Mouse (Mus musculus) embryonic facial prominence, embryonic 14.5 days (tissue): Measurements from ENCODE around the gene Klk5. TPM values are rescaled to one million over a fixed set of nuclear protein-coding genes. Genes with fewer than 3 reads are reported as not detected.

Experiments
- ATAC-seq: fragments of 200-750 bp; cut with Nextera tagmentation; 2 replicates; pipeline ENCODE4 v1.8.0; 2017; ENCODE audit warnings: low read depth, moderate number of reproducible peaks, moderate TSS enrichment
- DNase-seq: peaks from one replicate; pipeline ENCODE4 v3.0.0-alpha.2; 2015; ENCODE audit warnings: low spot score
- H3K27ac ChIP-seq: fragments of 300-500 bp; sonication (generic); replicated peaks from 2 replicates; pipeline ENCODE4 v1.5.1; 2014; ENCODE audit warnings: low read depth, mild to moderate bottlenecking, low read length, moderate library complexity
- H3K27me3 ChIP-seq: fragments of 300-500 bp; sonication (generic); replicated peaks from 2 replicates; pipeline ENCODE4 v1.6.1; 2014; ENCODE audit warnings: low read length; ENCODE audit not compliant: control insufficient read depth, insufficient read depth
- H3K36me3 ChIP-seq: fragments of 300-500 bp; sonication (generic); 2 replicates; pipeline ENCODE4 v1.6.1; 2014; ENCODE audit warnings: low read length, mixed read lengths; ENCODE audit not compliant: control insufficient read depth, insufficient read depth
- H3K4me1 ChIP-seq: fragments of 300-500 bp; sonication (generic); 2 replicates; pipeline ENCODE4 v1.6.1; 2014; ENCODE audit warnings: antibody characterized with exemption, low read length; ENCODE audit not compliant: control insufficient read depth, insufficient read depth
- H3K4me2 ChIP-seq: fragments of 300-500 bp; sonication (generic); 2 replicates; pipeline ENCODE4 v1.6.1; 2014; ENCODE audit warnings: low read depth, mild to moderate bottlenecking, low read length, moderate library complexity, mixed read lengths
- H3K4me3 ChIP-seq: fragments of 300-500 bp; sonication (generic); 2 replicates; pipeline ENCODE4 v1.5.1; 2014; ENCODE audit warnings: low read depth, mild to moderate bottlenecking, low read length
- H3K9ac ChIP-seq: fragments of 300-500 bp; sonication (generic); 2 replicates; pipeline ENCODE4 v1.6.1; 2014; ENCODE audit warnings: low read depth, mild to moderate bottlenecking, low read length, moderate library complexity, mixed read lengths
- H3K9me3 ChIP-seq: fragments of 300-500 bp; sonication (generic); 2 replicates; pipeline ENCODE4 v1.6.1; 2016; ENCODE audit warnings: low read length; ENCODE audit not compliant: control insufficient read depth
- WGBS: fragments of 180-500 bp; shearing (Covaris S2); extraction: QIAGEN DNeasy Blood & Tissue Kit; methylation state at CpG from one replicate; pipeline ENCODE4 v1.1.7; 2014; 5-methylcytosine and 5-hydroxymethylcytosine counted together
- polyA plus RNA-seq: library from polyadenylated mRNA; unstranded; fragments of >200 nt; fragmentation: Nextera tagmentation; extraction: Ambion mirVana; gene quantifications from 2 replicates; pipeline ENCODE4 v1.2.1, GENCODE M21; 2014

Gene Klk5
- polyA plus RNA-seq, 1 experiment from 2014 or later = 1.6 TPM

DNA sequence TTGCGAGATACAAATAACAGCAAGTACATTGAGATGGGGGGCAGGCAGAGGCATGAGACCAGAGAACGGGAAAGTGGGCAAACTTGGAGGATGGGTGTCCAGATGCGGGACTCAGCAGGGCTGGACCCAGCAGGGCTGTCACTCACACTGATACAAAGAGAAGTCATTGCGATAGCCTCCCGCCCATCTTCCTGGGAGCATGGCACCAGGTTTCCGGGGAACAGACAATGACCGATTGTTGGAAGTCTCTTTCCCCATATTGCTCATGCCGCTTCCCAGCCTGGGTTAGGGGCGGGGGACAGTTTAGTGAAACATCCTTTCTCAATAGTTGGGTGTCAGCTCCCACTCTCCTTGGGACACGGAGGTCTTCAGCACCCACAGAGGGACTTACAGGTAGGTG lies 17.6 kb upstream of the Klk5 start, which contains the start of gene Klk6:
Gene Klk6, plus strand, starts transcription at position 301 of the 400 bp plus-strand sequence.
- Histone ChIP-seq H3K4me3 (no peak within 1 kb of the TSS), H3K9me3 (no peaks in the 10 kb centered on the region), H3K4me2 (no peak within 1 kb of the TSS), H3K27me3 (no peaks in the 10 kb centered on the region), H3K4me1 (no peaks in the 10 kb centered on the region), H3K27ac (no peak within 1 kb of the TSS), H3K9ac (no peak within 1 kb of the TSS), H3K36me3 (no peaks in the 10 kb centered on the region)
- ATAC-seq = no peak
- WGBS = 57% methylated on average over 10 of the region's 10 CpGs
- no peak for DNase-seq

GRCm38 (mm10) chr7:43826056-43826455 lies 15.7 kb upstream of the Klk5 start:
- Histone ChIP-seq H3K36me3 (no peaks in the 10 kb centered on the region), H3K4me3 (no peak overlapping the region), H3K4me1 (no peaks in the 10 kb centered on the region), H3K9me3 (no peaks in the 10 kb centered on the region), H3K4me2 (no peak overlapping the region), H3K27ac (no peak overlapping the region), H3K27me3 (no peaks in the 10 kb centered on the region), H3K9ac (no peak overlapping the region)
- no peak for ATAC-seq
- DNase-seq = no peak
- 85% methylated on average over 5 of the region's 5 CpGs for WGBS

DNA sequence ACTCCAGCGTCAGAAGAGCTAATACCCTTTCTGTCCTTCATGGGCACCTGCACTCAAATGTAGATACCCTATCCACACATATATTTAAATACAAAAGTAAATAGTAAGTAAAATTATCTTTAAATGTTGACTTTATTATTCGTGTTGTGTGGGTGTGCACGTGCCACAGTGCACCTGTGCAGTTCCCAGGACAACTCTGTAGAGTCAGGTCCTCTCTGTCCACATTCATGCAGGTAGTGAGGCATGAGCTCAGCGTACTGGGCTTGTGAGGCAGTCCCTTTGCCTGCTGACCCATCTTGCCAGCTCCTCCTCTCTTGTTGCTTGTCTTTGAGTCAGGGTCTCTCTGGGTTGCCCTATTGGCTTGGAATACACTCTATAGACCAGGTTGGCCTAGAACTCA lies 14.1 kb upstream of the Klk5 start:
- no peak overlapping the region for H3K27ac ChIP-seq
- H3K27me3 ChIP-seq = no peaks in the 10 kb centered on the region
- DNase-seq (no peak), ATAC-seq (no peak)
- no peaks in the 10 kb centered on the region for H3K36me3 ChIP-seq
- 82% methylated on average over 4 of the region's 4 CpGs for WGBS
- H3K9ac ChIP-seq = no peak overlapping the region
- H3K9me3 ChIP-seq = no peaks in the 10 kb centered on the region
- no peak overlapping the region for H3K4me2 ChIP-seq
- no peaks in the 10 kb centered on the region for H3K4me1 ChIP-seq
- H3K4me3 ChIP-seq = no peak overlapping the region

DNA sequence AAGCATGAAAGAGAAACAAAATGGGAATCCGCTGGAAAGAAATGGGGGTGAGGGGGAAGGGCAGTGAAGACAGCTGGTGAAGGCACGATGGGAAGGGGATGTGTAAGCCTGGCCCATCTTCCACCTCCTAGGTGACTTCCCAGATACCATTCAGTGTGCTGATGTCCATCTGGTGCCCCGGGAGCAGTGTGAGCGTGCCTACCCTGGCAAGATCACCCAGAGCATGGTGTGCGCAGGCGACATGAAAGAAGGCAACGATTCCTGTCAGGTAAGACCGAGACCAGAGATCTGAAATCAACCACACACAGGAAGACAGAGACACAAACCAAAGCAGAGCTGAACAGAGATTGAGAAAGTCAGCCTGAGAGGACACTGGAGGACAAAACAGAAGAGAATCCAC lies 12.8 kb upstream of the Klk5 start:
- Histone ChIP-seq H3K4me3 (no peak overlapping the region), H3K4me1 (no peaks in the 10 kb centered on the region), H3K9ac (no peak overlapping the region), H3K27ac (no peak overlapping the region), H3K27me3 (no peaks in the 10 kb centered on the region), H3K36me3 (no peaks in the 10 kb centered on the region), H3K9me3 (no peaks in the 10 kb centered on the region), H3K4me2 (no peak overlapping the region)
- DNase-seq (no peak), ATAC-seq (no peak)
- WGBS = 85% methylated on average over 8 of the region's 8 CpGs

- H3K4me3 ChIP-seq = no peak overlapping the region
- no peak overlapping the region for H3K27ac ChIP-seq
- ATAC-seq = no peak
- H3K4me1 ChIP-seq = no peaks in the 10 kb centered on the region
- no peak for DNase-seq
- H3K36me3 ChIP-seq = no peaks in the 10 kb centered on the region
- H3K9me3 ChIP-seq = no peaks in the 10 kb centered on the region; the same call in 1 of the 2 replicates
- no peaks in the 10 kb centered on the region for H3K27me3 ChIP-seq
- 88% methylated on average over 4 of the region's 4 CpGs for WGBS
- H3K9ac ChIP-seq = no peak overlapping the region
- no peak overlapping the region for H3K4me2 ChIP-seq
Observed at GRCm38 (mm10) chr7:43843801-43844200, 2.0 kb downstream of the Klk5 start.

DNA sequence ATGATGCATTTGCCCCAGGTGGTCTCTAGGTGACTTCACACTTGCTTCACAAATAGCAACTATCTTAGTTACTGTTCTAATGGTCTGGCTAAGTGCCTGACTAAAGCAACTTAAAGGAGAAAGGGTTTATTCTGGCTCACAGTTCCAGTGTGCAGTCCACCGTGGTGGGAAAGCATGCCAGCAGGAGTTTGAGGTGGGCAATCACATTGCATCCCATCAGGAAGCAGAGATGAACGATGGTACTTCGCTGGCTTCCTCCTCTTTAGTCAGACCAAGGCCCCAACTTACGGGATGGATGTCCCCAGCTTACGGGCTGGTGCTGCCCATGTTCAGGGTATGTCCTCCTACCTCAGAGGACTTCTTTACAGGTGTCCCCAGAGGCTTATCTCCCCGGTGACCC lies 9.8 kb downstream of the Klk5 start:
- no peaks in the 10 kb centered on the region for H3K27me3 ChIP-seq
- no peaks in the 10 kb centered on the region for H3K4me1 ChIP-seq
- no peak for DNase-seq
- H3K9me3 ChIP-seq = no peaks in the 10 kb centered on the region
- H3K9ac ChIP-seq = no peak overlapping the region
- no peak overlapping the region for H3K27ac ChIP-seq
- no peak overlapping the region for H3K4me2 ChIP-seq
- H3K36me3 ChIP-seq = no peaks in the 10 kb centered on the region
- WGBS = 95% methylated on average over 6 of the region's 6 CpGs
- H3K4me3 ChIP-seq = no peak overlapping the region
- ATAC-seq = no peak

DNA sequence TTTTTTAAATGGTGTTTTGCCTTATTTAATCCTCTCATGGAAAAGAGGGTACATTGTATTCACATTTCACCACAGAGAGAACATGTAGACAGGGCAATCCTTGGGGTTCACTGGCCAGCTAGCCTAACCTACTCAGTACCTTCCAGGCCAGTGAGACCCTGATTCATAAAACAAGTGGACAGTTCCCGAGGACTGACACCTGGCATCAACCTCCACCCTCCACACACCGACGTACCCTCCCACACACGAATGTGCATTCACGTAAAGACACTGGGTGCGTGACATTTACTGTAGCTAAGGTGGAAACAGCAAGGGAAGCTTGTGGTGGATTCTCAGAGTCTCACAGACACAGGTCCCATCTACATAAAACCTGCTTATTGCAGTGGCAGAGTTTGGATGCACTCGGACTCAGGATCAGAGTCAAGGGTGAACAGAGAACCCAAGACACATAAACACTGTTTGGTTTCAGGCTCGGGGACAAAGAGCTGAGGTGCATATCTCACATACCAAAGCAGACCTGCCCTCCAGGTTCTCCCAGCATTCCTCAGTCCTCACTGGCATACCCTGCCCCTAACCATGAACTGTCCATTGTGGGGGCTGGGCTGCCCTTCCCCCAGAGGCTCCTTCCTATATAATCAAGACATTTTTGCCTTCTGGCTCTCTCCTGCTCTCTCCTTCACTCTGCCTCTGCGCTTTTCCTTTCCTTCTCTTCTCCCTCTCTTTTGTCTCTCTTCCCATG lies 13.0 kb downstream of the Klk5 start:
- Histone ChIP-seq H3K9ac (no peak overlapping the region), H3K4me3 (no peak overlapping the region), H3K4me2 (no peak overlapping the region), H3K9me3 (no peaks in the 10 kb centered on the region), H3K36me3 (no peaks in the 10 kb centered on the region), H3K27ac (no peak overlapping the region), H3K27me3 (no peaks in the 10 kb centered on the region), H3K4me1 (no peaks in the 10 kb centered on the region)
- 70% methylated on average over 9 of the region's 9 CpGs for WGBS
- no peak for ATAC-seq
- DNase-seq = no peak

GRCm38 (mm10) chr7:43855709-43856108 lies 13.9 kb downstream of the Klk5 start:
- ATAC-seq = no peak
- H3K27ac ChIP-seq = no peak overlapping the region
- 71% methylated on average over 3 of the region's 3 CpGs for whole genome bisulfite sequencing

DNA sequence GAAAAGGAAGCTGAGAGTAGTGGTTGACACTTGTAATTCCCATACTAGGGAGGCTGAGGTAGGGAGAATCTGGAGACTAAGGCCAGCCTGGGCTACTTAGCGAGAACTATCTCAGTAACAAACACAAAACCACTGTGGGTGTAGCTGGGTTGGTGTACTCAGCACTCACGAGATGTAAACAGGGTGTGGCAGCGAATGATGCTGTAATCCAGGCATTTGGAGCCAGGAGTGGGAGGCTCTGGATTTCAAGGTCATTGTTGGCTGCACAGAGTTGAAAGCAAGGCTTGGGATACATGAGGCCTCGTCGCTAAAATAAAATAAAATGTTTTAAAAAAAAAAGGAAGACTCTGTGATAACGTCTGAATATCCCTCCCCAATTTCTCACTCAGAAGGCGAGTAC lies 14.5 kb downstream of the Klk5 start:
- ATAC-seq (no peak), DNase-seq (no peak)
- Histone ChIP-seq H3K27ac (no peak overlapping the region), H3K4me1 (no peaks in the 10 kb centered on the region), H3K36me3 (no peaks in the 10 kb centered on the region), H3K4me3 (no peak overlapping the region), H3K9me3 (no peaks in the 10 kb centered on the region), H3K4me2 (no peak overlapping the region), H3K9ac (no peak overlapping the region), H3K27me3 (no peaks in the 10 kb centered on the region)
- 83% methylated on average over 7 of the region's 7 CpGs for WGBS

More at GRCm38 (mm10) chr7:43855709-43856108, 13.9 kb downstream of the Klk5 start:
- Histone ChIP-seq H3K9ac (no peak overlapping the region), H3K36me3 (no peaks in the 10 kb centered on the region), H3K4me3 (no peak overlapping the region), H3K27me3 (no peaks in the 10 kb centered on the region), H3K4me1 (no peaks in the 10 kb centered on the region), H3K9me3 (no peaks in the 10 kb centered on the region), H3K4me2 (no peak overlapping the region)
- no peak for DNase-seq
